Mouse (Mus musculus) thymus, adult 2 months (tissue): Measurements from ENCODE around the gene Gm28053. TPM values are rescaled to one million over a fixed set of nuclear protein-coding genes. Genes with fewer than 3 reads are reported as not detected.

Source experiments
- DNase-seq: peaks from one replicate; pipeline ENCODE4 v3.0.0; 2021
- H3K27ac ChIP-seq: fragments of 200-500 bp; 2 replicates; pipeline ENCODE4 v1.5.1; 2012; ENCODE audit warnings: low read length, control low read depth; ENCODE audit not compliant: control insufficient read depth, insufficient read depth
- H3K27me3 ChIP-seq: fragments of 200-500 bp; 2 replicates; pipeline ENCODE4 v1.6.1; 2012; ENCODE audit warnings: mild to moderate bottlenecking, low read length, moderate library complexity, mixed read lengths; ENCODE audit not compliant: control insufficient read depth, insufficient read depth
- H3K36me3 ChIP-seq: fragments of 200-500 bp; 2 replicates; pipeline ENCODE4 v1.6.1; 2012; ENCODE audit warnings: mild to moderate bottlenecking, low read length, moderate library complexity; ENCODE audit not compliant: control insufficient read depth, insufficient read depth
- H3K4me1 ChIP-seq: fragments of 200-500 bp; replicated peaks from 2 replicates; pipeline ENCODE4 v1.6.1; 2012; ENCODE audit warnings: low read length; ENCODE audit not compliant: control insufficient read depth, insufficient read depth
- H3K4me3 ChIP-seq: fragments of 200-500 bp; 2 replicates; pipeline ENCODE4 v1.5.1; 2012; ENCODE audit warnings: mild to moderate bottlenecking, low read length, control low read depth, moderate library complexity; ENCODE audit not compliant: control insufficient read depth, insufficient read depth
- CTCF ChIP-seq: fragments of 200-500 bp; IDR thresholded peaks from 2 replicates; pipeline ENCODE4 v1.5.1; 2012; ENCODE audit warnings: mild to moderate bottlenecking, control low read depth, low read length, moderate library complexity, borderline replicate concordance; ENCODE audit not compliant: control insufficient read depth, poor library complexity, insufficient read depth; ENCODE audit errors: extremely low read depth
- POLR2A ChIP-seq: fragments of 200-500 bp; IDR thresholded peaks from 2 replicates; pipeline ENCODE4 v1.6.1; 2012; ENCODE audit warnings: mild to moderate bottlenecking, low read length, control low read depth, moderate library complexity; ENCODE audit not compliant: control insufficient read depth, poor library complexity, insufficient read depth; ENCODE audit errors: extremely low read depth
- WGBS: fragments of 180-500 bp; shearing (Covaris S2); methylation state at CpG from one replicate; pipeline ENCODE4 v1.1.7; 2018; 5-methylcytosine and 5-hydroxymethylcytosine counted together
- polyA plus RNA-seq: library from polyadenylated mRNA; depleted of rRNA; stranded (reverse); fragments of >200 nt; gene quantifications from 2 replicates; pipeline ENCODE4 v1.2.3, GENCODE M21; 2012; rRNA removed

The Gm28053 gene
- polyA plus RNA-seq: 0.36 and 0.88 TPM in 2 replicates

GRCm38 (mm10) chr6:48718455-48718854, at the start of gene Gm28053, which contains the start of gene Gimap7:
Gene Gm28053, plus strand, starts transcription at chr6:48718607.
Gene Gimap7, plus strand, starts transcription at chr6:48718621.
- WGBS: 3% methylated on average over 2 of the region's 2 CpGs
- TF ChIP-seq CTCF (no peak), POLR2A (no peak)
- H3K4me3 ChIP-seq: peak within 1 kb of the TSS; percentile 10; the same call in 1 of the 2 replicates
- H3K4me1 ChIP-seq: peaks cover 31% of the 10 kb centered on the region
- H3K27ac ChIP-seq: peak within 1 kb of the TSS; percentile 92
- H3K27me3 ChIP-seq: no peaks in the 10 kb centered on the region
- DNase-seq: peak; percentile 81
- no peaks in the 10 kb centered on the region for H3K36me3 ChIP-seq

GRCm38 (mm10) chr6:48669446-48669969, 48.9 kb upstream of the Gm28053 start:
- Histone ChIP-seq H3K27ac (no peak overlapping the region), H3K36me3 (no peaks in the 10 kb centered on the region), H3K4me3 (no peak overlapping the region), H3K4me1 (peaks cover 32% of the 10 kb centered on the region), H3K27me3 (no peaks in the 10 kb centered on the region)
- TF ChIP-seq CTCF (no peak), POLR2A (no peak)
- DNase-seq: no peak
- 88% methylated on average over 2 of the region's 2 CpGs for WGBS

GRCm38 (mm10) chr6:48674291-48675058, 43.9 kb upstream of the Gm28053 start:
- Histone ChIP-seq H3K27ac (peak overlapping the region; percentile 97), H3K36me3 (peaks cover 9% of the 10 kb centered on the region), H3K27me3 (no peaks in the 10 kb centered on the region), H3K4me3 (no peak overlapping the region), H3K4me1 (peaks cover 25% of the 10 kb centered on the region)
- no peak for TF ChIP-seq POLR2A
- no peak for TF ChIP-seq CTCF
- WGBS: 87% methylated on average over 9 of the region's 9 CpGs
- DNase-seq: no peak

- Histone ChIP-seq H3K36me3 (peaks cover 9% of the 10 kb centered on the region), H3K4me1 (peaks cover 32% of the 10 kb centered on the region), H3K4me3 (peak overlapping the region; percentile 53), H3K27me3 (no peaks in the 10 kb centered on the region), H3K27ac (peak overlapping the region; percentile 97)
- DNase-seq: no peak
- TF ChIP-seq CTCF (no peak), POLR2A (no peak)
- WGBS: 16% methylated on average over 10 of the region's 10 CpGs
These were observed 42.9 kb upstream of the Gm28053 start for GRCm38 (mm10) chr6:48675400-48675930.

GRCm38 (mm10) chr6:48675931-48676859, 42.2 kb upstream of the Gm28053 start, which contains the start of gene Gimap9:
Gene Gimap9, plus strand, starts transcription at chr6:48676129.
- Histone ChIP-seq H3K27me3 (no peaks in the 10 kb centered on the region), H3K4me1 (peaks cover 35% of the 10 kb centered on the region), H3K36me3 (peaks cover 9% of the 10 kb centered on the region), H3K4me3 (peak within 1 kb of the TSS; percentile 71), H3K27ac (peak within 1 kb of the TSS; percentile 97)
- TF ChIP-seq CTCF (no peak), POLR2A (peak; percentile 45; the same call in 1 of the 2 replicates)
- under 1% methylated on average over 13 of the region's 13 CpGs for WGBS
- peak; percentile 90 for DNase-seq
